Mouse (Mus musculus): ENCODE measurements around the gene Sval1. TPM values are rescaled to one million over a fixed set of nuclear protein-coding genes. Genes with fewer than 3 reads are reported as not detected.

Gene Sval1
- polyA plus RNA-seq (2012; rRNA removed): not detected in 2 replicates

GRCm38 (mm10) chr6:41951330-41951729, at the start of gene Sval1:
TSS of gene Sval1 (plus strand) at chr6:41951630.

GRCm38 (mm10) chr6:41967840-41968239, 16.4 kb downstream of the Sval1 start, which contains the start of gene Sval3:
TSS of gene Sval3 (plus strand) at chr6:41968140.

Other genes starting within 250 kb of the Sval1 start
- gene Kel, start 247.3 kb upstream of the Sval1 start, polyA plus RNA-seq (2012; rRNA removed): not detected in 2 replicates
- gene Olfr459, start 176.5 kb upstream of the Sval1 start, polyA plus RNA-seq (2012; rRNA removed): not detected in 2 replicates
- gene Pip, start 104.1 kb upstream of the Sval1 start, polyA plus RNA-seq (2012; rRNA removed): not detected in 2 replicates
- not detected in 2 replicates for gene Sval2, start 98.6 kb upstream of the Sval1 start, polyA plus RNA-seq (2012; rRNA removed)
- gene Sval3, start 16.5 kb downstream of the Sval1 start, polyA plus RNA-seq (2012; rRNA removed): not detected in 2 replicates
- gene Sva, start 86.8 kb downstream of the Sval1 start, polyA plus RNA-seq (2012; rRNA removed): not detected in 2 replicates
- not detected in 2 replicates for gene Tas2r139, start 189.3 kb downstream of the Sval1 start, polyA plus RNA-seq (2012; rRNA removed)